Mouse (Mus musculus): ENCODE results near the gene C2cd6. TPM values are rescaled to one million over a fixed set of nuclear protein-coding genes. Genes with fewer than 3 reads are reported as not detected.
A peak's percentile ranks its signal among the peaks of the same experiment; 100 is the strongest.

The C2cd6 gene
- total RNA-seq (2014; rRNA removed; ENCODE audit: low replicate concordance), result not detected in 2 replicates
- polyA plus RNA-seq (2015; fragmentation: Nextera tagmentation; extraction: Ambion mirVana), result not detected in 2 replicates

DNA sequence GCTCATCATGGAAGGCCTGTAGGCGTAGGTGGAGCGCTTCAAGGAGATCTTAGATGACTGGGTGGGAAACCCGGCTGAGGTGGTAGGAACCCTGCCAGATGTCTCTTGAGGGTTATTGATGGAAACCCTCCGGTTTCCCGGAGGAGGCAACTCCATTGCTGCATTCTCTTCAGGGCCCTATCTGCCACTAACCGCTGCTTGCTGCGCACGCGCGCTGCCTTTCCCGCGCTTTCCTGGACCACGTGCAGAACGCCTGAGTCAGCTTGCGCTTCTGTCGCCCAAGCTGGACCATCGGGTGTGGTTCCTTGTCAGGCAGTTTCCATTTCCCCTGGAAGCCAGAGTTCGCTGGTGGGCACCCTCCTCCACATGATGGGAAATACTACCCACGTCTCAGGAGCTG lies at the start of gene C2cd6:
TSS of gene C2cd6 (minus strand) at position 196 of the 400 bp plus-strand sequence.
- Histone ChIP-seq H3K27ac (ENCODE audit: low read depth) (no peak within 1 kb of the TSS), H3K9ac (replicated peaks; ENCODE audit: low read depth, low read length) (no peak within 1 kb of the TSS), H3K4me1 (ENCODE audit: control insufficient read depth, insufficient read depth) (no peaks in the 10 kb centered on the region), H3K27me3 (ENCODE audit: control insufficient read depth, insufficient read depth, low read length) (no peaks in the 10 kb centered on the region), H3K36me3 (replicated peaks; ENCODE audit: control insufficient read depth, insufficient read depth, low read length) (no peaks in the 10 kb centered on the region), H3K4me3 (ENCODE audit: low read depth, low read length) (no peak within 1 kb of the TSS), H3K9me3 (replicated peaks; ENCODE audit: control insufficient read depth, low read length) (no peaks in the 10 kb centered on the region), H3K4me2 (ENCODE audit: low read depth, low read length) (no peak within 1 kb of the TSS)
- DNase-seq (ENCODE audit: low spot score), result no peak
- no peak for ATAC-seq (ENCODE audit: insufficient read depth, low read depth)
- WGBS, result 86% methylated on average over 19 of the region's 19 CpGs
- TF ChIP-seq CTCF (IDR thresholded peaks at IDR 0.05; ENCODE audit: low read depth) (no peak), EP300 (IDR thresholded peaks at IDR 0.05; ENCODE audit: low read depth) (no peak)

DNA sequence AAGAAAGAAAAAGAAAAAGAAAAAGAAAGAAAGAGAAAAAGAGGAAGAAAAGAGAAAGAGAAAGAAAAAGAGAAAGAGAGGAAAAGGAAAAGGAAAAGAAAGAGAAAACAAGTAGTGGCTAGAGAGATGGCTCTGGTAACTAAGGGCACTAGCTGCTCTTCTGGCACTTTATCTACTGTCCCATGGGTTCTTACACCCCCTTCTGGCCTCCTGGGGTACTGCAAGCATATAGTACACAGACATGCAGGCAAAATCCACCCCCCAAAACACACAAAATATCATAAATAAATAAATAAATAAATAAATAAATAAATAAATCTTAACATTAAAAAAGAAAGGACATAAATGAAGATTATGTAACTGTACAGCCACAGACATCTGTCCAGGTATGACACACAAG lies 48.1 kb upstream of the C2cd6 start:
- TF ChIP-seq EP300 (IDR thresholded peaks at IDR 0.05; ENCODE audit: low read depth) (no peak), CTCF (IDR thresholded peaks at IDR 0.05; ENCODE audit: low read depth) (peak; percentile 76)
- Histone ChIP-seq H3K9ac (replicated peaks; ENCODE audit: low read depth, low read length) (no peak overlapping the region), H3K4me1 (ENCODE audit: control insufficient read depth, insufficient read depth) (no peaks in the 10 kb centered on the region), H3K9me3 (replicated peaks; ENCODE audit: control insufficient read depth, low read length) (no peaks in the 10 kb centered on the region), H3K36me3 (replicated peaks; ENCODE audit: control insufficient read depth, insufficient read depth, low read length) (no peaks in the 10 kb centered on the region), H3K27ac (ENCODE audit: low read depth) (no peak overlapping the region), H3K4me3 (ENCODE audit: low read depth, low read length) (no peak overlapping the region), H3K4me2 (ENCODE audit: low read depth, low read length) (no peak overlapping the region), H3K27me3 (ENCODE audit: control insufficient read depth, insufficient read depth, low read length) (peaks cover 10% of the 10 kb centered on the region; the same call in 1 of the 2 replicates)
- DNase-seq (ENCODE audit: low spot score) (peak; percentile 51), ATAC-seq (ENCODE audit: insufficient read depth, low read depth) (no peak)

DNA sequence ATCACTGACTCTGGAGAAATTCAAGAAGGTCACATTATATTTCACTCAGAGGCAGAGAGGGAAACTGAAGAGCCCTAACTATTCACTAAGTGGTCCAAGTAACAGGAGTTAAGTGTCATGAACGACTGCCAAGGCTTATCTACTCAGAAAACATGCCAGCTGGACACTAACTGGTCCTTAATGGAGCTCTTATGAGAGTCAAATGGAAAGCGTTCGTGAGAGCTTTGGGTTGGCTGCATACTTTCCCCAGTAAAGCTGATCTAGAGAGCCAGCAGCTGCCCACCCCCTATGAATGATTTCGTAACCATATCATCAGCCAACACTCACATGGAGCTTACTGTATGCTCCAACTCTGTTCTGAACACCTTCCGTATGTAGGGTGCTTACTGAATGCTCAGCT lies 39.7 kb upstream of the C2cd6 start:
- peak overlapping the region; percentile 12; the same call in 1 of the 2 replicates for H3K4me2 ChIP-seq (ENCODE audit: low read depth, low read length)
- ATAC-seq (ENCODE audit: insufficient read depth, low read depth), result peak; percentile 47; the same call in 1 of the 2 replicates

DNA sequence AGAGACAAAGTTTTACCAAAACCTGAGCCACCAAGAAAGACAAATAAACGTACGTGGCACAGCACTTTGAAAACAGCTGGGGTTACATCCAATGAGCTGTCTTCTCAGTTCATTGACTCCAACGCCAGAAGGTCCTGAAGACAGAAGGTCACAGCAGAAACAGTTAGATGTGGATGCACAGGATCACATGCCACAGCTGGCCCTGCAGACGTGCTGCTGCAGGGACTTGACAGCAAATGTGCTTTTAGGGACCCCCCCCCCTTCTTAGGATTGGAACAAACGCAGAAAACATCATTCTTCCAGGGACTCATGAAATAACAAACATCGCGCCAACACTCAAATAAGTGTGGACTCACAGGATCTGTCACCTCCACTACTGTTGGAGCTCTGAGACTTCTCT lies 34.2 kb upstream of the C2cd6 start:
- Histone ChIP-seq H3K4me3 (ENCODE audit: low read depth, low read length) (no peak overlapping the region), H3K4me2 (ENCODE audit: low read depth, low read length) (no peak overlapping the region), H3K27me3 (ENCODE audit: control insufficient read depth, insufficient read depth, low read length) (peaks cover 42% of the 10 kb centered on the region), H3K9me3 (replicated peaks; ENCODE audit: control insufficient read depth, low read length) (no peaks in the 10 kb centered on the region), H3K36me3 (replicated peaks; ENCODE audit: control insufficient read depth, insufficient read depth, low read length) (no peaks in the 10 kb centered on the region), H3K9ac (replicated peaks; ENCODE audit: low read depth, low read length) (no peak overlapping the region), H3K27ac (ENCODE audit: low read depth) (no peak overlapping the region), H3K4me1 (ENCODE audit: control insufficient read depth, insufficient read depth) (peaks cover 2% of the 10 kb centered on the region)
- 65% methylated on average over 7 of the region's 7 CpGs for WGBS
- no peak for DNase-seq (ENCODE audit: low spot score)
- no peak for ATAC-seq (ENCODE audit: insufficient read depth, low read depth)
- TF ChIP-seq CTCF (IDR thresholded peaks at IDR 0.05; ENCODE audit: low read depth), result no peak
- TF ChIP-seq EP300 (IDR thresholded peaks at IDR 0.05; ENCODE audit: low read depth), result no peak

More for the DNA sequence above, 39.7 kb upstream of the C2cd6 start:
- no peak overlapping the region for H3K27ac ChIP-seq (ENCODE audit: low read depth)
- no peak overlapping the region for H3K9ac ChIP-seq (replicated peaks; ENCODE audit: low read depth, low read length)
- no peaks in the 10 kb centered on the region for H3K9me3 ChIP-seq (replicated peaks; ENCODE audit: control insufficient read depth, low read length)
- H3K36me3 ChIP-seq (replicated peaks; ENCODE audit: control insufficient read depth, insufficient read depth, low read length), result no peaks in the 10 kb centered on the region
- peak; percentile 55 for DNase-seq (ENCODE audit: low spot score)
- H3K27me3 ChIP-seq (ENCODE audit: control insufficient read depth, insufficient read depth, low read length), result peaks cover 33% of the 10 kb centered on the region
- TF ChIP-seq EP300 (IDR thresholded peaks at IDR 0.05; ENCODE audit: low read depth) (no peak), CTCF (IDR thresholded peaks at IDR 0.05; ENCODE audit: low read depth) (no peak)
- WGBS, result 23% methylated on average over 5 of the region's 5 CpGs
- peaks cover 5% of the 10 kb centered on the region for H3K4me1 ChIP-seq (ENCODE audit: control insufficient read depth, insufficient read depth)
- H3K4me3 ChIP-seq (ENCODE audit: low read depth, low read length), result no peak overlapping the region

DNA sequence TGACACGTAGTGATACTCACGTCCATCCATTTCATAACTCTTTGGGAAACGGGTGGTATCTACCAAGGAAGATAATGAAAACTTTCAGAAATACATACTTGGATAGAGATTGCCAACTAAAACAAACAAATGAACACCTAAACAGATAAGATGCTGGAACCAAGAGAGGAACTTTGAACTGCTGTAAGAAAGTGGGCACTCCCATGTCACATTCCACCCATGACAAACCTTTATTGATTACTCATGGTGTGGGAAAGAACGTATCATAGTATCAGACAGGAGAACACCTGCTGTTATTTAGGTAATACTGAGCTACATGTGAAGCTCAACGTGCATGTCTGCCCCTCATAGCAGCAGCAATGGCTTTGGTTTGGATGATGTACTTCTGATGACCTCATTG lies 30.9 kb upstream of the C2cd6 start:
- H3K4me2 ChIP-seq (ENCODE audit: low read depth, low read length), result no peak overlapping the region
- H3K9me3 ChIP-seq (replicated peaks; ENCODE audit: control insufficient read depth, low read length), result no peaks in the 10 kb centered on the region
- H3K4me1 ChIP-seq (ENCODE audit: control insufficient read depth, insufficient read depth), result no peaks in the 10 kb centered on the region
- 61% methylated on average over 5 of the region's 5 CpGs for WGBS
- H3K27me3 ChIP-seq (ENCODE audit: control insufficient read depth, insufficient read depth, low read length), result peaks cover 29% of the 10 kb centered on the region
- H3K4me3 ChIP-seq (ENCODE audit: low read depth, low read length), result no peak overlapping the region
- H3K27ac ChIP-seq (ENCODE audit: low read depth), result no peak overlapping the region
- DNase-seq (ENCODE audit: low spot score), result no peak
- ATAC-seq (ENCODE audit: insufficient read depth, low read depth), result no peak
- TF ChIP-seq EP300 (IDR thresholded peaks at IDR 0.05; ENCODE audit: low read depth) (no peak), CTCF (IDR thresholded peaks at IDR 0.05; ENCODE audit: low read depth) (no peak)
- H3K36me3 ChIP-seq (replicated peaks; ENCODE audit: control insufficient read depth, insufficient read depth, low read length), result no peaks in the 10 kb centered on the region
- no peak overlapping the region for H3K9ac ChIP-seq (replicated peaks; ENCODE audit: low read depth, low read length)

Data from heart, postnatal 0 days (tissue).